Mouse (Mus musculus) cerebral cortex, adult 2 months (tissue): ENCODE results near the gene Atp2b4.

Experiments
- WGBS: fragments of 180-500 bp; shearing (Covaris S2); methylation state at CpG from one replicate; pipeline ENCODE4 v1.1.7; 2018; 5-methylcytosine and 5-hydroxymethylcytosine counted together

Atp2b4 gene

GRCm38 (mm10) chr1:133749954-133750353 lies 50.9 kb downstream of the Atp2b4 start:
- WGBS: 88% methylated on average over 4 of the region's 4 CpGs

- WGBS: 44% methylated on average over 9 of the region's 9 CpGs
Measured at GRCm38 (mm10) chr1:133745078-133745495, 55.8 kb downstream of the Atp2b4 start.

GRCm38 (mm10) chr1:133744609-133745008 lies 56.2 kb downstream of the Atp2b4 start:
- 33% methylated on average over 4 of the region's 4 CpGs for WGBS

- WGBS: 68% methylated on average over 8 of the region's 8 CpGs
Measured at GRCm38 (mm10) chr1:133742517-133742916, 58.3 kb downstream of the Atp2b4 start.

- whole genome bisulfite sequencing: 62% methylated on average over 11 of the region's 11 CpGs
Measured at GRCm38 (mm10) chr1:133741881-133742434, 58.9 kb downstream of the Atp2b4 start.

- 85% methylated on average over 6 of the region's 6 CpGs for WGBS
Measured at GRCm38 (mm10) chr1:133741171-133741570, 59.7 kb downstream of the Atp2b4 start.

- 64% methylated on average over 7 of the region's 7 CpGs for WGBS
Measured at GRCm38 (mm10) chr1:133736664-133737063, 64.2 kb downstream of the Atp2b4 start.

GRCm38 (mm10) chr1:133735995-133736652 lies 64.7 kb downstream of the Atp2b4 start:
- WGBS: 16% methylated on average over 17 of the region's 17 CpGs

GRCm38 (mm10) chr1:133732814-133733213 lies 68.0 kb downstream of the Atp2b4 start:
- WGBS: 85% methylated on average over 11 of the region's 11 CpGs

- 85% methylated on average over 7 of the region's 7 CpGs for WGBS
Measured at GRCm38 (mm10) chr1:133728339-133728738, 72.5 kb downstream of the Atp2b4 start.

- WGBS: 89% methylated on average over 7 of the region's 7 CpGs
Measured at GRCm38 (mm10) chr1:133720342-133720741, 80.5 kb downstream of the Atp2b4 start.

- 91% methylated on average over 8 of the region's 8 CpGs for WGBS
Measured at GRCm38 (mm10) chr1:133718786-133719185, 82.1 kb downstream of the Atp2b4 start.

- WGBS: 67% methylated on average over 3 of the region's 3 CpGs
Measured at GRCm38 (mm10) chr1:133718296-133718695, 82.5 kb downstream of the Atp2b4 start.

- WGBS: 31% methylated on average over 7 of the region's 7 CpGs
Measured at GRCm38 (mm10) chr1:133716464-133716863, 84.4 kb downstream of the Atp2b4 start.

GRCm38 (mm10) chr1:133715191-133715590 lies 85.7 kb downstream of the Atp2b4 start:
- 77% methylated on average over 1 of the region's 1 CpGs for WGBS

- WGBS: 34% methylated on average over 2 of the region's 2 CpGs
Measured at GRCm38 (mm10) chr1:133713009-133713370, 87.9 kb downstream of the Atp2b4 start.

GRCm38 (mm10) chr1:133712288-133713008 lies 88.4 kb downstream of the Atp2b4 start:
- 64% methylated on average over 12 of the region's 12 CpGs for WGBS

- WGBS: 75% methylated on average over 6 of the region's 6 CpGs
Measured at GRCm38 (mm10) chr1:133711376-133711775, 89.5 kb downstream of the Atp2b4 start.

- 64% methylated on average over 6 of the region's 6 CpGs for WGBS
Measured at GRCm38 (mm10) chr1:133710895-133711294, 89.9 kb downstream of the Atp2b4 start.

- WGBS: 86% methylated on average over 3 of the region's 3 CpGs
Measured at GRCm38 (mm10) chr1:133709292-133709691, 91.5 kb downstream of the Atp2b4 start.

- 28% methylated on average over 1 of the region's 2 CpGs for WGBS
Measured at GRCm38 (mm10) chr1:133701824-133702223, 99.0 kb downstream of the Atp2b4 start.

- 91% methylated on average over 12 of the region's 12 CpGs for WGBS
Measured at GRCm38 (mm10) chr1:133697935-133698620, 102.8 kb downstream of the Atp2b4 start.
